Mouse (Mus musculus) embryonic facial prominence, embryonic 11.5 days (tissue): Measurements from ENCODE around the gene Hoxa6. TPM values are rescaled to one million over a fixed set of nuclear protein-coding genes. Genes with fewer than 3 reads are reported as not detected.

Experiments
- ATAC-seq: fragments of 200-750 bp; cut with Nextera tagmentation; replicated peaks from 2 replicates; pipeline ENCODE4 v1.8.0; 2017; ENCODE audit warnings: low read depth; ENCODE audit not compliant: insufficient number of reproducible peaks, low FRiP score, low TSS enrichment
- DNase-seq: peaks from one replicate; pipeline ENCODE4 v3.0.0-alpha.2; 2015; ENCODE audit warnings: low spot score
- H3K27ac ChIP-seq: fragments of 300-500 bp; sonication (generic); replicated peaks from 2 replicates; pipeline ENCODE4 v1.5.1; 2014; ENCODE audit warnings: mild to moderate bottlenecking, low read depth, low read length, control low read depth
- H3K27me3 ChIP-seq: fragments of 300-500 bp; sonication (generic); 2 replicates; pipeline ENCODE4 v1.6.1; 2014; ENCODE audit warnings: mild to moderate bottlenecking, low read length, moderate library complexity, mixed read lengths; ENCODE audit not compliant: control insufficient read depth, insufficient read depth
- H3K36me3 ChIP-seq: fragments of 300-500 bp; sonication (generic); replicated peaks from 2 replicates; pipeline ENCODE4 v1.6.1; 2014; ENCODE audit warnings: low read depth, mild to moderate bottlenecking, low read length, moderate library complexity, mixed read lengths; ENCODE audit not compliant: control insufficient read depth, insufficient read depth
- H3K4me1 ChIP-seq: fragments of 300-500 bp; sonication (generic); 2 replicates; pipeline ENCODE4 v1.6.1; 2014; ENCODE audit warnings: low read length, mixed read lengths; ENCODE audit not compliant: control insufficient read depth, insufficient read depth
- H3K4me2 ChIP-seq: fragments of 300-500 bp; sonication (generic); 2 replicates; pipeline ENCODE4 v1.6.1; 2014; ENCODE audit warnings: low read depth, mild to moderate bottlenecking, control low read depth, low read length, moderate library complexity
- H3K4me3 ChIP-seq: fragments of 300-500 bp; sonication (generic); 2 replicates; pipeline ENCODE4 v1.5.1; 2014; ENCODE audit warnings: low read depth, low read length, control low read depth
- H3K9ac ChIP-seq: fragments of 300-500 bp; sonication (generic); replicated peaks from 2 replicates; pipeline ENCODE4 v1.6.1; 2014; ENCODE audit warnings: mild to moderate bottlenecking, control low read depth, low read length
- H3K9me3 ChIP-seq: fragments of 300-500 bp; sonication (generic); replicated peaks from 2 replicates; pipeline ENCODE4 v1.6.1; 2016; ENCODE audit warnings: mild to moderate bottlenecking, low read length, inconsistent platforms, mixed read lengths; ENCODE audit not compliant: control insufficient read depth
- WGBS: fragments of 180-500 bp; shearing (Covaris S2); extraction: QIAGEN DNeasy Blood & Tissue Kit; methylation state at CpG from one replicate; pipeline ENCODE4 v1.1.7; 2014; 5-methylcytosine and 5-hydroxymethylcytosine counted together
- polyA plus RNA-seq: library from polyadenylated mRNA; unstranded; fragments of >200 nt; fragmentation: Nextera tagmentation; extraction: Ambion mirVana; gene quantifications from 2 replicates; pipeline ENCODE4 v1.2.1, GENCODE M21; 2014

Hoxa6 gene
- polyA plus RNA-seq, 1 experiment from 2014 or later: not detected

- WGBS: 7% methylated on average over 1 of the region's 1 CpGs
- no peak for ATAC-seq
- no peak overlapping the region for H3K4me2 ChIP-seq
These were observed 25.7 kb downstream of the Hoxa6 start for GRCm38 (mm10) chr6:52182793-52183192.

GRCm38 (mm10) chr6:52182030-52182429 lies 26.5 kb downstream of the Hoxa6 start:
- no peak for ATAC-seq
- Histone ChIP-seq H3K27me3 (peaks cover 99% of the 10 kb centered on the region), H3K27ac (no peak overlapping the region), H3K36me3 (no peaks in the 10 kb centered on the region), H3K9me3 (no peaks in the 10 kb centered on the region), H3K4me1 (no peaks in the 10 kb centered on the region), H3K4me3 (no peak overlapping the region), H3K4me2 (no peak overlapping the region), H3K9ac (no peak overlapping the region)
- WGBS: 10% methylated on average over 2 of the region's 2 CpGs
- DNase-seq: no peak

More at GRCm38 (mm10) chr6:52182793-52183192, 25.7 kb downstream of the Hoxa6 start:
- Histone ChIP-seq H3K4me3 (no peak overlapping the region), H3K4me1 (no peaks in the 10 kb centered on the region), H3K27me3 (peaks cover 99% of the 10 kb centered on the region), H3K9me3 (no peaks in the 10 kb centered on the region), H3K27ac (no peak overlapping the region), H3K9ac (no peak overlapping the region), H3K36me3 (no peaks in the 10 kb centered on the region)
- DNase-seq: no peak

GRCm38 (mm10) chr6:52180726-52181125 lies 27.8 kb downstream of the Hoxa6 start:
- Histone ChIP-seq H3K4me1 (peaks cover 1% of the 10 kb centered on the region), H3K4me2 (no peak overlapping the region), H3K27ac (no peak overlapping the region), H3K4me3 (no peak overlapping the region), H3K9me3 (no peaks in the 10 kb centered on the region), H3K36me3 (no peaks in the 10 kb centered on the region), H3K9ac (no peak overlapping the region), H3K27me3 (peaks cover 99% of the 10 kb centered on the region)
- 9% methylated on average over 3 of the region's 3 CpGs for WGBS
- ATAC-seq: no peak
- DNase-seq: no peak

GRCm38 (mm10) chr6:52180213-52180710 lies 28.3 kb downstream of the Hoxa6 start:
- no peak for DNase-seq
- no peak overlapping the region for H3K27ac ChIP-seq
- no peaks in the 10 kb centered on the region for H3K9me3 ChIP-seq
- peaks cover 4% of the 10 kb centered on the region for H3K4me1 ChIP-seq
- WGBS: 1% methylated on average over 11 of the region's 11 CpGs
- H3K4me3 ChIP-seq: 0 out of 2 replicates have a peak overlapping the region, but pooled peaks have one; percentile 2
- no peak overlapping the region for H3K9ac ChIP-seq
- H3K4me2 ChIP-seq: no peak overlapping the region
- no peaks in the 10 kb centered on the region for H3K36me3 ChIP-seq
- no peak for ATAC-seq
- peaks cover 98% of the 10 kb centered on the region for H3K27me3 ChIP-seq

- no peak overlapping the region for H3K4me2 ChIP-seq
- H3K27ac ChIP-seq: no peak overlapping the region
- H3K9me3 ChIP-seq: no peaks in the 10 kb centered on the region
- 2% methylated on average over 10 of the region's 10 CpGs for WGBS
- no peak for ATAC-seq
- H3K36me3 ChIP-seq: no peaks in the 10 kb centered on the region
- H3K9ac ChIP-seq: no peak overlapping the region
- 0 out of 2 replicates have a peak overlapping the region, but pooled peaks have one; percentile 2 for H3K4me3 ChIP-seq
- peaks cover 98% of the 10 kb centered on the region for H3K27me3 ChIP-seq
- peaks cover 4% of the 10 kb centered on the region for H3K4me1 ChIP-seq
- DNase-seq: no peak
These were observed 28.8 kb downstream of the Hoxa6 start for GRCm38 (mm10) chr6:52179690-52180089.

- Histone ChIP-seq H3K9ac (0 out of 2 replicates have a peak overlapping the region, but pooled peaks have one; percentile 15), H3K27ac (no peak overlapping the region), H3K4me1 (peaks cover 4% of the 10 kb centered on the region), H3K27me3 (peaks cover 94% of the 10 kb centered on the region), H3K4me2 (no peak overlapping the region), H3K4me3 (no peak overlapping the region), H3K9me3 (no peaks in the 10 kb centered on the region), H3K36me3 (no peaks in the 10 kb centered on the region)
- DNase-seq (no peak), ATAC-seq (no peak)
- 0% methylated on average over 4 of the region's 4 CpGs for whole genome bisulfite sequencing
These were observed 29.4 kb downstream of the Hoxa6 start for GRCm38 (mm10) chr6:52178918-52179665.

GRCm38 (mm10) chr6:52177806-52178205 lies 30.7 kb downstream of the Hoxa6 start:
- Histone ChIP-seq H3K4me2 (no peak overlapping the region), H3K9ac (no peak overlapping the region), H3K27me3 (peaks cover 86% of the 10 kb centered on the region), H3K36me3 (no peaks in the 10 kb centered on the region), H3K4me3 (no peak overlapping the region; the same call in 1 of the 2 replicates), H3K9me3 (no peaks in the 10 kb centered on the region), H3K4me1 (peaks cover 4% of the 10 kb centered on the region), H3K27ac (no peak overlapping the region)
- DNase-seq (no peak), ATAC-seq (no peak)
- 1% methylated on average over 9 of the region's 9 CpGs for WGBS

- Histone ChIP-seq H3K4me3 (peak within 1 kb of the TSS; percentile 15), H3K4me1 (peaks cover 4% of the 10 kb centered on the region), H3K4me2 (peak within 1 kb of the TSS; percentile 10), H3K36me3 (no peaks in the 10 kb centered on the region), H3K27ac (peak within 1 kb of the TSS; percentile 13; the same call in 1 of the 2 replicates), H3K27me3 (peaks cover 86% of the 10 kb centered on the region), H3K9me3 (no peaks in the 10 kb centered on the region), H3K9ac (0 out of 2 replicates have a peak within 1 kb of the TSS, but pooled peaks have one; percentile 28)
- under 1% methylated on average over 36 of the region's 36 CpGs for WGBS
- DNase-seq (no peak), ATAC-seq (no peak)
These were observed 31.3 kb downstream of the Hoxa6 start, which contains the start of gene 5730596B20Rik for GRCm38 (mm10) chr6:52177061-52177735. TSS of gene 5730596B20Rik (plus strand) at chr6:52177498.
